Mouse (Mus musculus) kidney, postnatal 14 days (tissue): ENCODE measurements around the gene Fam219a.

Source experiments
- DNase-seq: peaks from one replicate; pipeline ENCODE4 v3.0.0; 2022; ENCODE audit warnings: mixed read lengths

The Fam219a gene

GRCm38 (mm10) chr4:41552529-41552928 is 16.8 kb downstream of the Fam219a start:
- DNase-seq: peak; percentile 84

GRCm38 (mm10) chr4:41547086-41547485 is 22.3 kb downstream of the Fam219a start:
- DNase-seq: no peak

DNA sequence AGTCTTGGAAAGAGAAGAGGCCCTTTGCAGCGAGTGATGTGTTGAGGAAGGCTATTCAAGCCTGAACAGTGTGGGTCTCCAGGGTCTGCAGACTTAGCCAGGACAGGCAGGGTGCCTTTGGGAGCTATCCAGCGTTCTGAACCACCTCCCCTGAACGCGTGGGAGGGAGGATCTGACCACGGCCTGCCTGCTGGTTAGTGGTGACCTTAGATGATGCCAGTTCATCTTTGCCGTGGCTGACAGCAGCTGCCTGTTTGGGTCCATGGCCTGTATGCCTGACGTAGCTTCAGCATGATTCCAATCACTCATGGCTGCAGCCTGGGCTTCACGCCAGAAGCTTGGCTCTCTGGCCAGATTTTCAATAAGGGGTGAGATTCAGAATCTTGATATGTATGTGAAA is 23.4 kb downstream of the Fam219a start:
- DNase-seq: peak; percentile 60

GRCm38 (mm10) chr4:41542136-41542535 is 27.2 kb downstream of the Fam219a start:
- no peak for DNase-seq

DNA sequence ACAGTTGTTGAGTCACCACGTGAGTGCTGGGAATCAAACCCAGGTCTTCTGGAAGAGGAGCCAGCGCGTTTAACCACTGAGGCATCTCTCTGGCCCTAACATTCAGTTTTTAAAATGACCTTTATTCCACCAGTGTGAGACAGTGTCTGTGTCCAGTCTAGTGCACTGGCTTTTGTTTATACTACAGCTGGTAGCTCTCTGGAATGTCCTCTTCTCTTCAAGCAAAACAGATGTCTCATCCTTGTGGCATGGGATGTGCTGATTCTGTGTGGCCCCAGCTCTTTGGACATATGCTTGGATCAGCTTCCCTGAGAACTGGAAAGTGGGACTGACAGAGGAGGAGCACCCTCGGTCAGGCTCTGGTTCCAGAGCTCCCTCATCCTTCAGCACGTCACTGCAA is 34.5 kb downstream of the Fam219a start:
- no peak for DNase-seq

DNA sequence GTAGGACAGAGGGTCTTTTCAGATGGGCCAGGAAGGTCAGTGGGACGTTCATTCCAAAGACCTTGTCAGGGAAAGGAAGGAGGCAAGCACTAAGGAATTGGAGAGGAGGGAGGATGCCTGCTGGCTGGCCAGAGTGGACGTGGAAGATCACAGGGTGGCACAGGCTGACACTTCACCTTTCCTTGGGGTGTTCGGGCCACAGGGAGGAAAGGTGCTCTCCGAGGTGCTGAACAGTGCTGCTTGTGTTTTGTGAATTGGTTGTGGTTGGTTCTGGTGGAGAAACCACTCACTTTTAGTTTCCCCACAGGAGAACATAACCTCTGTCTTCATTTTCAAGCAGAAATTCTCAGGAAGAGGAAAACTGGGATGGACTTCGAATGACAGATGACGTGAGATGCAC is 36.9 kb downstream of the Fam219a start:
- peak; percentile 44 for DNase-seq

- peak; percentile 88 for DNase-seq
Measured at GRCm38 (mm10) chr4:41527996-41528395, 41.3 kb downstream of the Fam219a start.

DNA sequence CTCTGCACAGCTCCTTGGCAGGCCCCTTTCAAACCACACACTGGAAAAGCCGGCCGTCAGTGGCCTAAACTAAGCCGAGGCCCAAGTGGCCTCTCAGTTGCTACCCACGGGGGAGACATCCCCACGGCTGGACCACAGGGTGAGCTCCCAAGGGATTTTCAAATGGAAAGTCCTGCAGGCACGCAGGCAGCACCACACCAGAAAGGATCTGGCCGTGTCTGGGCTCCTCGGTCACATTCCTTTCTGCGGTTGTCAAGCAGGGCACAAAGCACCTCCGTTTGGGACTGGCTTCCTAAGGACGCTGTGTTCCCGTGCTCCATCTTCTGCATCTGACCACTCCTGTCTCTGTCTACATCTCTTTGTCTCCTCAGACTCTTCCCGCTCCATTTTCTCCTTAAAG is 42.3 kb downstream of the Fam219a start:
- no peak for DNase-seq

GRCm38 (mm10) chr4:41526553-41526952 is 42.8 kb downstream of the Fam219a start:
- no peak for DNase-seq

DNA sequence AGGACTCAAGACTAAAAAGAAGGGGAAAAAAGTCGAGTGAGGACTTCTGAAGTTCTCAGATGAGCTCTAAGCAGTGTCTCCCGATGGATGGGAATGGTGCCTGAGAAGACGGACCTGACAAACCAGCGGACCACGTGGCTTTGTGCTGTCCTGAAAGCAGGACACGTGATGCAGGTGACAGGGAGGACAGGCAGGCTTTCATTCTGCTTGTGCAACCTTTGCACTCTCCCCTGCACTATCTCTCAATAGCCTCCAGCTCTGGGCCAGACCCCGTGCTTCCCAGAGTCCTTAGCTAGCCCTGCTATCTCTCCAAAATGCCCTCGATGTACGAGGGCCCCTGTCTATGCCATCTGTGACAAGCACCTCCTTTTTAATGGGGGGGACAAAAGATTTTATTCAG is 44.5 kb downstream of the Fam219a start:
- no peak for DNase-seq

DNA sequence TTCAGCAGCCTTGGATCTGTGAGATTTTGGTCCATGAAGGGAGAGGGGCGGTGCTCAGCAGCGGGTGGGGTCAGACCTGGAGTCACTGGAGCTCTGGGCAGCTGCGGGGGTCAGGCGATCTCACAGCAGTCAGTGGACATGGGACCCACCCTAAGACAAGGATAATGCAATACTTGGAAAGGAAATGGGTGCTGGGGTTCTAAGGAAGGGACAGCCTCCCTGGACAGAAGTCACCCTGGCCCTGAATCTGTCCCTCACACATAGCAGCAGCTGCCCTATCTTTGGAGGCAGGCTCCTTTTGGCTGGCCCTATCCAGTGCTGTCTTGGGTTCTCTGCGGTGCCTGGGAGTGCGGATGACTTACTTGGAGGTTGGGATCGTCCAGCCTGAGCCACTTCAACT is 45.5 kb downstream of the Fam219a start:
- no peak for DNase-seq

GRCm38 (mm10) chr4:41522788-41523187 is 46.5 kb downstream of the Fam219a start:
- DNase-seq: peak; percentile 54

DNA sequence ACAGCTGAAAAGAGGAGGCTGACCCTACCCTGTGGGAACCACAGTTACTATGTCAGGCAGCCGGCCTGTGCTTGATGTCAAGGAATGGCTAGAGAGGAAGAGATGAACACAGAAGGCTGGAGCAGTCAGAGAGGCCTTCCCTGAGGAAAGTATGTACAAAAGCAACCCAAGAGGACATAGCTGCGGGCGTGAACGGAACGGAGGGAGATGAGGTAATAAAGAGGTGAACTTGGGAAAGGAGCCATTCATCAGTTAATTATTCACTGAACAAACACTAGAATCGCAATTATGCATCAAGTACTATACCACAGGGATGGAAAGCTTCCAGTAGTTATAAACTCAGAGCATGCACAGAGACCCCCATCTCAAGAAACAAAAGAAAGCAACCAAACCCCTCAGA is 47.2 kb downstream of the Fam219a start:
- no peak for DNase-seq

GRCm38 (mm10) chr4:41520641-41521040 is 48.7 kb downstream of the Fam219a start:
- DNase-seq: no peak

DNA sequence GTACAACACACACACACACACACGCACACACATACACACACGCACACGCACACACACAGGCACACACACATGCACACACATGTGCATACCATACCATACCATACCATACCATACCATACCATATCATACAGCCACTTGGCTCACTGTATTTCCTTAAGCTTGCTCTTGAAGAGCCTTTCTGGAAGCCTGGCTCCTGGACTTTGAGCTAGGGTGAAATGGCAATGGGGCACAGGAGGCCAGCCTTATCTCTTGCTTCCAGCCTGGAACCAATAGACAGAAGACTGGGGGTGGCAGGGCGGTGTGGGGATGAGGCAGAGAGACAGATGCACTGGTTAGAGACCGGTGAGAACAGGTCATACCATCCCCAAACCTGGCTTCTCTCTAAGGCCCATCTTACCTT is 50.1 kb downstream of the Fam219a start:
- DNase-seq: no peak

DNA sequence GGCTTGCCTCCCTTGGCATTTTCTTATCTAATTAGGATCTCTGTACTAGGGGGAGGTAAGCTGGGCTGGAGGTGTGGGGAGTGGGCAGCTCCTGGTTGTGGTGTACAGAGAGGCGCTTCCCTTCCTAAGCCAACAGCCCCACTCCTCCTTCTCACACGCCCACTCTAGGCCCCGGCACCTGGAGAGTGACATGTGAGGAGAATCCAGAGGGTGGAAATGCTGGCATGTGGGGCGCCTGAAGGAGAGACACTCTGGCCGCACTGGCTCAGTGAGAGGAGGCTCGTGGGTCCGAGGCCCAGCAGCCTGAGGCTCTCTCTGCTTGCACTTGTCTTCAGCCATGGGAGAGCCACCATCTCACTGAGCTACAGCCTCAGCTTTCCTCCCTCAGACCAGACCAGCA is 51.0 kb downstream of the Fam219a start:
- DNase-seq: no peak

- no peak for DNase-seq
Measured at GRCm38 (mm10) chr4:41517233-41517632, 52.1 kb downstream of the Fam219a start, which contains the start of gene 1110017D15Rik. TSS of gene 1110017D15Rik (minus strand) at chr4:41517333.

- DNase-seq: no peak
Measured at GRCm38 (mm10) chr4:41513714-41514113, 55.6 kb downstream of the Fam219a start.

DNA sequence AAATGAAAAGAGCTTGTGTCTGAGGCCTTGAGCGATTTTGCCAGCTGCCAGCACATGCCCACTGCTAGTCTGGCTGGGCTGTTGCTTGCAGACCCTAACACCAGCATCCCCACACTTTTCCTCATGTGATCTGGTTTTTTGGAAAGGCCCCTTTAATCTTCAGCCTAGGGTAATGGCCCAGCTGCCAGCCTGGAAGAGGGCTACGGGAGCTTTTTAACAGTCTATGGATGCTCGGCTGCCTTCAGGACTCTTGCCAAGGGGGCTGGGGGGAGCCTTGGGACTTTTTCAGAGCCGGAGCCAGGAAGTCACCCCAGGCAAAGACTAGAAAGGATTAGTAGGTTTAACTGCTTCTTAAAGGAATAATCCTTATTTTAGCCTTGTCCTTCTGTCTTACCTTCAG is 56.0 kb downstream of the Fam219a start:
- DNase-seq: no peak

- no peak for DNase-seq
Measured at GRCm38 (mm10) chr4:41507998-41508397, 61.3 kb downstream of the Fam219a start.

DNA sequence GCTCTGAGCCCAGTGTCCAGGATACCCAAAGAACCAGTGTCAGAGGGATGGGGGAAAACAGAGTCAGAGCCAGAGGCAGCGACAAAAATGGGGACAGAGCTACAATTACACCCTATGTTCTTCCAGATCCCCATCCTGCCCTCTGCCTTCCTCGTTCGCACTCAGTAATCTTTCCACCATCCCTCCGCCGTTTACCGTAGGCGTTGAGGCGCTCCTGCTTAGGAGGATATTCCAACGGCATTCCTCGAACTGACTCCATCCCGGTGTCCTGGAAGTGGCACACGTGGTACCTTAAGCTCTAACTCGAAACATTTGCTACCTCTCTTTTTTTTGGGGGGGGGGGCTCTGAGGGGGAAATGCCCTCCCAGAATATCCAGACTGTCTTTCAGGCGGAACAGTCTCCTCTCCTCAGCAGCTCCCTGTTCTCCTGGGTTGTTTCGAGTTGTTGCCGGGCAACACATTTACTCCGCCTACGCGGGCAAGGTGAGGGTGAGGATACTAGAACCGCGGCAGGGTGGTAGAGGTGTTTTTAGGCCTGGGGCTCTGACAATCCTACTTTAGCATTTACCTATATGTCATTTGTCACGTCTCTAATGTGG is 61.9 kb downstream of the Fam219a start:
- no peak for DNase-seq

- peak; percentile 93 for DNase-seq
Measured at GRCm38 (mm10) chr4:41506906-41507305, 62.4 kb downstream of the Fam219a start.

GRCm38 (mm10) chr4:41506156-41506555 is 63.2 kb downstream of the Fam219a start:
- peak; percentile 77 for DNase-seq

DNA sequence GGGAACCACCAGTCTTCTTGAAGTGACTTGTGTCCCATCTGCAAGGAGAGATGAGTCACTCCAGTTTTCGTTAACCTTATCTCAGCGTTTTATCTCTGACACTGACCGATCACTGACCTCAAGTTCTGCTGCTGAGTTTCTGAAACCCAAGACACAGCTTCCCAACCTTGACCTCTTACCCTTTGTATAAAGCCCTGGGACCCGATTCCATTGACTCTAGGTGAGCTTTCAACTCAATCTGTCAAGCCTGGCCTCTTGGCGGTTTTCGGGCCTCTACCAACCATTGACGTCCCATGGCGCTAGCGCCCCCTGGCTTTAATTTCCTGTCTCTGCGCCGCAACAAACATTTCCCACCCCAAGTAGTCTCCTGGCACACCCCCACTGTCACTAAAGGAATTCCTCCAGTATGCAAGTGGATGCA is 64.2 kb downstream of the Fam219a start:
- peak; percentile 33 for DNase-seq

- no peak for DNase-seq
Measured at GRCm38 (mm10) chr4:41504325-41504724, 65.0 kb downstream of the Fam219a start.
